Mouse (Mus musculus) left cerebral cortex, postnatal 25 days (tissue): ENCODE results near the gene Pnpla5. TPM values are rescaled to one million over a fixed set of nuclear protein-coding genes. Genes with fewer than 3 reads are reported as not detected.

Experiments used
- DNase-seq, 2 experiments: peaks; one replicate each; pipeline ENCODE4 v3.0.0; 2022; ENCODE audit warnings: low spot score in 2 of 2, mixed read lengths in 1 of 2
- intact Hi-C: fragments of 180-260 bp; cut with DNase I; formaldehyde crosslinking; loops from one replicate; pipeline ENCODE4 v1.15.1; 2025
- microRNA-seq, 2 experiments: library from miRNA; unstranded; fragments of <30 nt; microRNA quantifications; one replicate each; pipeline ENCODE4 v1.2.0; 2022
- total RNA-seq, 2 experiments: library from RNA; stranded (reverse); gene quantifications; 2 replicates each; pipeline ENCODE4 v1.2.3; 2021

Gene Pnpla5
- total RNA-seq, 2 experiments from 2014 or later = not detected

- intact Hi-C loops = loop anchor here (1.0 to 5.0 kb wide), 3 partner anchors 93 to 553 kb away; partner anchors contain the start of gene Pnpla3
- DNase-seq = peak; percentile 70 to 74
Measured at GRCm38 (mm10) chr15:84073911-84074704, 48.9 kb downstream of the Pnpla5 start.

GRCm38 (mm10) chr15:84073058-84073457, 49.9 kb downstream of the Pnpla5 start:
- intact Hi-C loops = loop anchor here (5.0 kb wide), 2 partner anchors 411 to 554 kb away; no protein-coding TSS in a partner anchor
- DNase-seq = no peak

- peak; percentile 90 to 93 for DNase-seq
- intact Hi-C loops = loop anchor here (5.0 kb wide), 2 partner anchors 410 to 555 kb away; no protein-coding TSS in a partner anchor
Measured at GRCm38 (mm10) chr15:84072226-84072625, 50.7 kb downstream of the Pnpla5 start.

GRCm38 (mm10) chr15:84070116-84070676, 52.8 kb downstream of the Pnpla5 start:
- intact Hi-C loops = loop anchor here (5.0 kb wide), 2 partner anchors 408 to 557 kb away; no protein-coding TSS in a partner anchor
- DNase-seq = no peak

GRCm38 (mm10) chr15:84069455-84070050, 53.4 kb downstream of the Pnpla5 start:
- no peak for DNase-seq
- intact Hi-C loops = loop anchor here (5.0 kb wide), 2 partner anchors 407 to 558 kb away; no protein-coding TSS in a partner anchor

GRCm38 (mm10) chr15:84065701-84066100, 57.3 kb downstream of the Pnpla5 start:
- DNase-seq = no peak
- intact Hi-C loops = no loop called here

GRCm38 (mm10) chr15:84065140-84065539, 57.8 kb downstream of the Pnpla5 start, which contains the start of gene Efcab6:
TSS of gene Efcab6 (minus strand) at chr15:84065379.
- intact Hi-C loops = no loop called here
- DNase-seq = peak; percentile 79 to 89

Small RNAs within 50 kb of the gene (microRNA-seq; reads per million reads assigned to microRNA genes)
- gene Mir6392 = 0.50 to 2.0 reads per million in 2 experiments

Other genes with a start within 250 kb of the Pnpla5 start
- 10 to 100 TPM; 16.4 to 17.2 TPM for gene Efcab6, start 57.8 kb downstream of the Pnpla5 start, total RNA-seq
- 100 to 1,000 TPM; 423 to 434 TPM for gene Sult4a1, start 17.4 kb downstream of the Pnpla5 start, total RNA-seq
- gene Pnpla3, start 44.7 kb upstream of the Pnpla5 start, total RNA-seq = 10 to 100 TPM; 10.1 to 10.3 TPM
- gene Samm50, start 69.1 kb upstream of the Pnpla5 start, total RNA-seq = 100 to 1,000 TPM; 100 to 102 TPM
- gene Parvb, start 108.9 kb upstream of the Pnpla5 start, total RNA-seq = 10 to 100 TPM; 25.1 to 27.3 TPM
- 1 to 10 TPM; 4.6 to 6.3 TPM for gene Parvg, start 200.9 kb upstream of the Pnpla5 start, total RNA-seq